Mouse (Mus musculus): ENCODE measurements at regions not wholly inside any gene's neighbourhood (a gene's known extent, or its start where the extent isn't known, plus 50 kb on each side); places are given as distances from the start of the nearest gene placed in this dataset.

GRCm38 (mm10) chr15:67042131-67042530 lies 541.4 kb upstream of the Lrrc6 start:
- peak; percentile 59 for TF ChIP-seq CTCF (IDR thresholded peaks at IDR 0.05)
- no peak for TF ChIP-seq EP300 (IDR thresholded peaks at IDR 0.05)
